Mouse (Mus musculus) liver, adult 2 months (tissue): ENCODE measurements at regions not wholly inside any gene's neighbourhood (a gene's known extent, or its start where the extent isn't known, plus 50 kb on each side); places are given as distances from the start of the nearest gene placed in this dataset.

Experiments
- CTCF ChIP-seq: fragments of 200-500 bp; IDR thresholded peaks from 2 replicates; pipeline ENCODE4 v1.5.1; 2011; ENCODE audit warnings: low read depth, low read length, control low read depth
- POLR2A ChIP-seq: fragments of 200-500 bp; IDR thresholded peaks from 2 replicates; pipeline ENCODE4 v1.6.1; 2011; ENCODE audit warnings: low read length, control low read depth; ENCODE audit not compliant: insufficient read depth; ENCODE audit errors: extremely low read depth

- TF ChIP-seq CTCF = no peak
- no peak for TF ChIP-seq POLR2A
Observed at GRCm38 (mm10) chr17:66224241-66224640, 100.9 kb downstream of the Ddx11 start.
